Mouse (Mus musculus) kidney, adult 10 weeks (tissue): ENCODE data around the gene Mc1r. TPM values are rescaled to one million over a fixed set of nuclear protein-coding genes. Genes with fewer than 3 reads are reported as not detected.

Experiments used
- polyA plus RNA-seq: library from polyadenylated mRNA; stranded (reverse); fragments of 350-450 nt; fragmentation: Illumina TruSeq; extraction: RNeasy Lipid Tissue Mini Kit (QIAGEN cat#74804); gene quantifications from one replicate; pipeline ENCODE4 v1.2.3, GENCODE M21; 2014; ENCODE audit warnings: low read depth, low replicate concordance

Gene Mc1r
- polyA plus RNA-seq, result not detected

DNA sequence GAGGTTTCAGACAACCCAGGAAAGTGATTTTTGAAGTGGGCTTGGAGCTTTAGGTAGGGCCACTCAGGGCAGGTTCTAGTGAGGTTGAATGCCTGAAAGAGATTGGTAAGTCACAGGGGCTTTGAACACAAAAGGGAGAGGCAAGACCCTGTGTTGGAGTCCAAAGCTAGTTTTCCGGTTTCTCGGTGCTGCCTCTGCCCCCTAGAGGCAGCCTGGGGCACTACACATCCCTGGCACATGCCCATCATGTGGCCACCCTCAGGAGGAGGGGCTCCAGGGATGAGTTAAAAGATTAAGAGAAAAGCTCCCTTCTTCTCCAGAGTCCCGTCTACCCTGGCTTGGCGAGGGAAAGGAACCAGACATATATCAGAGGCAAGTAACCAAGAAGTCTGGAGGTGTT is at the start of gene Mc1r:
Mc1r (plus strand) TSS at position 322 of the 400 bp plus-strand sequence.

GRCm38 (mm10) chr8:123373403-123374238 is 33.3 kb upstream of the Mc1r start, which contains the start of gene Tcf25:
Gene Tcf25 (plus strand): TSS chr8:123373753.

DNA sequence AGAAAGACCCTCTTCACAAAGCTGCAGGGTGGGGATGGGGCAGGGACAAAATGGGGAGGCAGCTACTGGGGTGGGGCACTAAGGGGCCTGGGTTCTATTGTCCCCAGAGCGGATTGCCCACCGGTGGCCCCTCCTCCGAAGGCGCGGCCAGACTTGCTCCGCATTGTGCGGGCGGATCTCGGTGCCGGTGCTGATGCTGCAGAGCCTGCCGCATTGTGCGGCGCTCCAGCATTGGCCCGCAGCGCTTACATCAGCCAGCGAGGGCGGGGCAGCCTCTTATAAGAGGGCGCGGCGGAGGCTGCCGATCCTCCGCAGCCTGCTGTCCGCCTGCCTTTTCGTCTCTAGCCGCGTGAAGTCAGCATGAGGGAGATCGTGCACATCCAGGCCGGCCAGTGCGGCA is 4.3 kb downstream of the Mc1r start, which contains the start of gene Tubb3:
Tubb3 (plus strand) TSS at position 179 of the 400 bp plus-strand sequence.

DNA sequence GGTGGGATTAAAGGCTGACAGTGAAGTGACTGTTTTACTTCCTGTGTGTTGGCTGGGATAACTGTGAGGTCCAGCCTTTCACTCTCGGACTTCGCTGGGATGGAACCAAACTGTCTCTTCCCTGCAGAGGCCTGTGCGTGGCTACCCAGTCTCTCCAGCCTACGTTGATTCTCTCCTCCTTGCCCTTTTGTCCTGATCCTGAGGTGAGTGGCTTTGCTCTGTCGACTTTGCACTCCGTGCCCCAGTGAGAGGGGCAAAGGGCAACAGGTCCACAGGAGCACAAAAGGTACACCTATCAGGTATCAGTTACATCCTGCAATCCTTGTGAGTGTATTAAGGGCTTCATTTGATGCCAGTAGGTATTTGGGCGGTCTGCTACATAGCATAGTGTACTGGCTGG is 16.5 kb downstream of the Mc1r start, which contains the start of gene Def8:
Def8 (plus strand) TSS at position 87 of the 400 bp plus-strand sequence.

Other genes with a start within 250 kb of the Mc1r start
- not detected for gene Sult5a1, start 248.8 kb upstream of the Mc1r start, polyA plus RNA-seq
- gene Dpep1, start 220.9 kb upstream of the Mc1r start, polyA plus RNA-seq, result 30.5 TPM
- gene Chmp1a, start 194.3 kb upstream of the Mc1r start, polyA plus RNA-seq, result 5.1 TPM
- gene Spata33, start 194.3 kb upstream of the Mc1r start, polyA plus RNA-seq, result 2.0 TPM
- gene Cdk10, start 182.3 kb upstream of the Mc1r start, polyA plus RNA-seq, result 1.2 TPM
- 0.49 TPM for gene Spata2l, start 170.9 kb upstream of the Mc1r start, polyA plus RNA-seq
- 1.5 TPM for gene Zfp276, start 152.9 kb upstream of the Mc1r start, polyA plus RNA-seq
- 1.2 TPM for gene Vps9d1, start 152.8 kb upstream of the Mc1r start, polyA plus RNA-seq
- gene Fanca, start 88.5 kb upstream of the Mc1r start, polyA plus RNA-seq, result 0.32 TPM
- gene Spire2, start 74.4 kb upstream of the Mc1r start, polyA plus RNA-seq, result not detected
- gene Tcf25, start 33.4 kb upstream of the Mc1r start, polyA plus RNA-seq, result 183 TPM
- gene Tubb3, start 4.3 kb downstream of the Mc1r start, polyA plus RNA-seq, result not detected
- 10.8 TPM for gene Def8, start 16.4 kb downstream of the Mc1r start, polyA plus RNA-seq
- 10.0 TPM for gene Afg3l1, start 70.8 kb downstream of the Mc1r start, polyA plus RNA-seq
- gene Dbndd1, start 108.4 kb downstream of the Mc1r start, polyA plus RNA-seq, result not detected
- gene Gas8, start 111.7 kb downstream of the Mc1r start, polyA plus RNA-seq, result 1.9 TPM
- 2.3 TPM for gene Rhou, start 246.8 kb downstream of the Mc1r start, polyA plus RNA-seq